Mouse (Mus musculus) hindbrain, embryonic 11.5 days (tissue): ENCODE data around the gene Mpp6. TPM values are rescaled to one million over a fixed set of nuclear protein-coding genes. Genes with fewer than 3 reads are reported as not detected.

Experiments used
- ATAC-seq: fragments of 200-750 bp; cut with Nextera tagmentation; 2 replicates; pipeline ENCODE4 v1.8.0; 2017; ENCODE audit warnings: mild to moderate bottlenecking, moderate TSS enrichment, moderate library complexity; ENCODE audit not compliant: low FRiP score
- DNase-seq: peaks from one replicate; pipeline ENCODE4 v3.0.0-alpha.2; 2015; ENCODE audit warnings: low spot score
- H3K27ac ChIP-seq: fragments of 300-500 bp; sonication (generic); 2 replicates; pipeline ENCODE4 v1.5.1; 2014; ENCODE audit warnings: mild to moderate bottlenecking, low read depth, low read length
- H3K27me3 ChIP-seq: fragments of 300-500 bp; sonication (generic); 2 replicates; pipeline ENCODE4 v1.6.1; 2014; ENCODE audit warnings: mild to moderate bottlenecking, low read length, moderate library complexity, mixed read lengths; ENCODE audit not compliant: control insufficient read depth, insufficient read depth
- H3K36me3 ChIP-seq: fragments of 300-500 bp; sonication (generic); 2 replicates; pipeline ENCODE4 v1.6.1; 2014; ENCODE audit warnings: mild to moderate bottlenecking, low read length, moderate library complexity, mixed read lengths; ENCODE audit not compliant: control insufficient read depth, insufficient read depth
- H3K4me1 ChIP-seq: fragments of 300-500 bp; sonication (generic); replicated peaks from 2 replicates; pipeline ENCODE4 v1.6.1; 2014; ENCODE audit warnings: low read length, mixed read lengths; ENCODE audit not compliant: control insufficient read depth, insufficient read depth
- H3K4me2 ChIP-seq: fragments of 300-500 bp; sonication (generic); replicated peaks from 2 replicates; pipeline ENCODE4 v1.6.1; 2014; ENCODE audit warnings: mild to moderate bottlenecking, low read depth, low read length
- H3K4me3 ChIP-seq: fragments of 300-500 bp; sonication (generic); 2 replicates; pipeline ENCODE4 v1.5.1; 2014; ENCODE audit warnings: low read depth, low read length
- H3K9ac ChIP-seq: fragments of 300-500 bp; sonication (generic); 2 replicates; pipeline ENCODE4 v1.6.1; 2014; ENCODE audit warnings: low read depth, low read length
- H3K9me3 ChIP-seq: fragments of 300-500 bp; sonication (generic); 2 replicates; pipeline ENCODE4 v1.6.1; 2016; ENCODE audit warnings: low read length; ENCODE audit not compliant: control insufficient read depth
- WGBS: fragments of 180-500 bp; shearing (Covaris S2); extraction: QIAGEN DNeasy Blood & Tissue Kit; methylation state at CpG from one replicate; pipeline ENCODE4 v1.1.7; 2014; 5-methylcytosine and 5-hydroxymethylcytosine counted together
- polyA plus RNA-seq: library from polyadenylated mRNA; unstranded; fragments of >200 nt; fragmentation: Nextera tagmentation; extraction: Ambion mirVana; gene quantifications from 2 replicates; pipeline ENCODE4 v1.2.1, GENCODE M21; 2014

Gene Mpp6
- polyA plus RNA-seq, 1 experiment from 2014 or later, result 92.1 TPM

DNA sequence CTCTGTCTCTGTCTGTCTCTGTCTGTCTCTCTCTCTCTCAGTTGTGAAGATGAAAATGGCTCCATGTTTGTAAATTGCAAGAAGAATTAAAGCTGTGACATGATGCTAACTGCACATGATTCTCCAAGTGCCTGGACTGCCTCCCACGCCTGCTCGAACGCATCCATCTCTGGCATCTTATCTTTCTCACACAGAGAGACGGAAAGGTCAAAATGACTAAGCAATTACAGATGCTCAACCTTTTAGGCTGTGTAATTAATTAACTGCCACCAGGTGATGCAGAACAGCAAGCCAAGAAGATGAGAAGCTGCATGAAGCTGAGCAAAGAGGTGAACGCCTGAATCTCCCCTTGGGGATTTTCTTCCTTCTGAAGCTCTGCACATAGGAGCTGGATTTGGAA, 130.4 kb downstream of the Mpp6 start:
- H3K4me3 ChIP-seq, result no peak overlapping the region
- no peak overlapping the region for H3K4me2 ChIP-seq
- H3K4me1 ChIP-seq, result no peaks in the 10 kb centered on the region
- H3K27ac ChIP-seq, result no peak overlapping the region
- no peaks in the 10 kb centered on the region for H3K9me3 ChIP-seq
- DNase-seq (no peak), ATAC-seq (no peak)
- no peak overlapping the region for H3K9ac ChIP-seq
- 76% methylated on average over 5 of the region's 5 CpGs for WGBS
- no peaks in the 10 kb centered on the region for H3K27me3 ChIP-seq
- H3K36me3 ChIP-seq, result no peaks in the 10 kb centered on the region

DNA sequence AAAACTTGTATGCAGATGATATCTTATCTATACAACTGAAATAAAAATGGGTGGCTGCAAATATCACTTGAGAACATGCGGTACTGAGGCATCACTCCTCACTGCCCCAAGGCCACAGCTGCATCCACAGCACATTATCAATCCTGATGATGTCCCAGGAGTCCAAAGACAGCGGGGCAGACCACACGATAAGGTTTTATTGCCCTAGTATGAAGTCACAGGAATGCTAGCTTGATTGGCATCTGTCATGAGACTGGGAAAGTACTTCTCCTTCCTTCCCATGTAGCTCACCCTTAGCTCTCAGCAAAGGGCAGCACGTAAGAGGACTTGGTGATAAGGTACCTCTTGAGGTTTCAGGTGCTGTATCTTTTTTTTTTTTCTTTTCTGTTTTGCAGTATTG, 134.1 kb downstream of the Mpp6 start:
- no peaks in the 10 kb centered on the region for H3K9me3 ChIP-seq
- H3K4me2 ChIP-seq, result no peak overlapping the region
- no peak overlapping the region for H3K9ac ChIP-seq
- H3K4me1 ChIP-seq, result no peaks in the 10 kb centered on the region
- no peak overlapping the region for H3K27ac ChIP-seq
- ATAC-seq (no peak), DNase-seq (no peak)
- no peaks in the 10 kb centered on the region for H3K27me3 ChIP-seq
- 77% methylated on average over 4 of the region's 4 CpGs for WGBS
- H3K4me3 ChIP-seq, result no peak overlapping the region
- no peaks in the 10 kb centered on the region for H3K36me3 ChIP-seq

DNA sequence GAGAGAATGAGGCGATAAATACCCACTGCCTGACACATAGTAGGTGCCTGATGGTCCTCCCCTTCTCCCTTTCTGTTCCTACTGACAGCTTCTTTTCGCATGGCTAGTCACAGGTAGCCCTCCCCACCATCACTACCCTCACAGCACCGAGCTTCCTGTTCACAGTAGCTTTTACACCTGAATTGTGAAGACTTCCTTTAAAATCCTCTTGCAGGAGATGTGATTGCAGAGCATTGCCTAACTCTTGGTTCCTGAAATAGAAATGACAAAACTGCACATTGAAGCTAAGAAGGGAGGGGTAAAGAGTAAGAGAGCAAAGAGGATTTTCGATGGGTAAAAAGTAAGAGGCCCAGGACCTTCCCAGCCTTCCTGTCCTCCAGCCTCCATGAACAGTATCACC, 134.9 kb downstream of the Mpp6 start:
- Histone ChIP-seq H3K9ac (no peak overlapping the region), H3K27ac (no peak overlapping the region), H3K36me3 (no peaks in the 10 kb centered on the region), H3K9me3 (no peaks in the 10 kb centered on the region), H3K4me3 (no peak overlapping the region), H3K4me1 (no peaks in the 10 kb centered on the region), H3K27me3 (no peaks in the 10 kb centered on the region), H3K4me2 (no peak overlapping the region)
- no peak for DNase-seq
- ATAC-seq, result no peak
- WGBS, result 74% methylated on average over 4 of the region's 4 CpGs

DNA sequence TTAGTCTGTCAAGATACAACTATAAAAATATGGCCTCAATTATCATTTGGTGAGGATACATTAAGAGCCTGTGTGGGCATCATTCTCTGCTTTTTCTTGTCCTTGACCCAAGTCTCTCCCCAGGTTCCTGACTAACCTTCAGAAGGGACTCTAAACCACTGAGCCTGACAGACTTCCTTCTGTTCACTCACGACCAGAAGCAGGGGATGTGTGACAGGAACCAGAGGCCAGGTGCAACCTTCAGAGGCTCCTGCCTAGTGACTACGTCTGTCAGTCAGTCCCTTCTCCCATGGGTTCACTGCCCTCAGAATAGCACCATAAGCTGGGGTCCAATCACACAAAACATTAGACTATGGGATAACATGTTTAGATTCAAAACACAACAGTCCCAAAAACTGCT, 137.3 kb downstream of the Mpp6 start:
- 74% methylated on average over 2 of the region's 2 CpGs for whole genome bisulfite sequencing

DNA sequence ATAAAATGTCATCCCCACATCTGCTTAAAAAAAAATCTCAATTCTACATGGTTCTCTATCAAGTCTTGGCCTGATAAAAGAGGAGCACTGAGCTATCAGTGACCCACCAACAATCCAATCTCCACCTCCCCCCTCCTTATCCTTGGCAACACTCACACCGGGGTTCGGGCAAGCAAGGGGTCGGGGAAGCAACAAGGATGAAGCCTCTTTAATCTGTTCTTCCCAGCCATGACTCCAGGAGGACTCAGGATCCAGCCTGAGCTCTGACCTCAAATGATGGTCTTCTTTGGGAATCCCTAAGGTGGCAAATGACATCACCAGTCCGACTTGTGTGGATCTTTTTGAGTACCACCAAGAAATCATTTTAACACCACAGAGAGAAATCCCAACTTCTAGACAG, 137.8 kb downstream of the Mpp6 start:
- Histone ChIP-seq H3K27me3 (no peaks in the 10 kb centered on the region), H3K36me3 (no peaks in the 10 kb centered on the region), H3K4me3 (no peak overlapping the region), H3K4me2 (no peak overlapping the region), H3K4me1 (no peaks in the 10 kb centered on the region), H3K9ac (no peak overlapping the region), H3K9me3 (no peaks in the 10 kb centered on the region), H3K27ac (no peak overlapping the region)
- ATAC-seq (no peak), DNase-seq (no peak)
- 83% methylated on average over 4 of the region's 4 CpGs for WGBS

More for the DNA sequence above, 137.3 kb downstream of the Mpp6 start:
- Histone ChIP-seq H3K4me3 (no peak overlapping the region), H3K27ac (no peak overlapping the region), H3K4me1 (no peaks in the 10 kb centered on the region), H3K27me3 (no peaks in the 10 kb centered on the region), H3K36me3 (no peaks in the 10 kb centered on the region), H3K4me2 (no peak overlapping the region), H3K9ac (no peak overlapping the region), H3K9me3 (no peaks in the 10 kb centered on the region)
- no peak for DNase-seq
- no peak for ATAC-seq

Other genes with a start within 250 kb of the Mpp6 start
- gene Gsdme, start 153.6 kb downstream of the Mpp6 start, polyA plus RNA-seq, result 55.0 TPM in 2 replicates